Mouse (Mus musculus) lung, adult 2 months (tissue): Measurements from ENCODE around the gene Fam213b. TPM values are rescaled to one million over a fixed set of nuclear protein-coding genes. Genes with fewer than 3 reads are reported as not detected.

Source experiments
- DNase-seq: peaks from one replicate; pipeline ENCODE4 v3.0.0; 2022
- H3K4me1 ChIP-seq: fragments of 200-500 bp; 2 replicates; pipeline ENCODE4 v1.6.1; 2011; ENCODE audit warnings: low read length; ENCODE audit not compliant: control insufficient read depth, insufficient read depth
- H3K4me3 ChIP-seq: fragments of 200-500 bp; replicated peaks from 2 replicates; pipeline ENCODE3; 2011; ENCODE audit warnings: low read depth, mild to moderate bottlenecking, control low read depth, low read length; ENCODE audit errors: extremely low read depth
- CTCF ChIP-seq: fragments of 200-500 bp; IDR thresholded peaks from 2 replicates; pipeline ENCODE4 v1.5.1; 2011; ENCODE audit warnings: mild to moderate bottlenecking, low read length, control low read depth; ENCODE audit not compliant: insufficient read depth
- POLR2A ChIP-seq: fragments of 200-500 bp; IDR thresholded peaks from 2 replicates; pipeline ENCODE4 v1.6.1; 2011; ENCODE audit warnings: low read depth, mild to moderate bottlenecking, control low read depth, low read length, borderline replicate concordance; ENCODE audit errors: extremely low read depth
- WGBS: fragments of 180-500 bp; shearing (Covaris S2); methylation state at CpG from one replicate; pipeline ENCODE4 v1.1.7; 2018; 5-methylcytosine and 5-hydroxymethylcytosine counted together
- polyA plus RNA-seq: library from polyadenylated mRNA; depleted of rRNA; stranded (reverse); fragments of >200 nt; gene quantifications from 2 replicates; pipeline ENCODE4 v1.2.3, GENCODE M21; 2012; rRNA removed

Gene Fam213b
- polyA plus RNA-seq: 8.9 and 14.8 TPM in 2 replicates

DNA sequence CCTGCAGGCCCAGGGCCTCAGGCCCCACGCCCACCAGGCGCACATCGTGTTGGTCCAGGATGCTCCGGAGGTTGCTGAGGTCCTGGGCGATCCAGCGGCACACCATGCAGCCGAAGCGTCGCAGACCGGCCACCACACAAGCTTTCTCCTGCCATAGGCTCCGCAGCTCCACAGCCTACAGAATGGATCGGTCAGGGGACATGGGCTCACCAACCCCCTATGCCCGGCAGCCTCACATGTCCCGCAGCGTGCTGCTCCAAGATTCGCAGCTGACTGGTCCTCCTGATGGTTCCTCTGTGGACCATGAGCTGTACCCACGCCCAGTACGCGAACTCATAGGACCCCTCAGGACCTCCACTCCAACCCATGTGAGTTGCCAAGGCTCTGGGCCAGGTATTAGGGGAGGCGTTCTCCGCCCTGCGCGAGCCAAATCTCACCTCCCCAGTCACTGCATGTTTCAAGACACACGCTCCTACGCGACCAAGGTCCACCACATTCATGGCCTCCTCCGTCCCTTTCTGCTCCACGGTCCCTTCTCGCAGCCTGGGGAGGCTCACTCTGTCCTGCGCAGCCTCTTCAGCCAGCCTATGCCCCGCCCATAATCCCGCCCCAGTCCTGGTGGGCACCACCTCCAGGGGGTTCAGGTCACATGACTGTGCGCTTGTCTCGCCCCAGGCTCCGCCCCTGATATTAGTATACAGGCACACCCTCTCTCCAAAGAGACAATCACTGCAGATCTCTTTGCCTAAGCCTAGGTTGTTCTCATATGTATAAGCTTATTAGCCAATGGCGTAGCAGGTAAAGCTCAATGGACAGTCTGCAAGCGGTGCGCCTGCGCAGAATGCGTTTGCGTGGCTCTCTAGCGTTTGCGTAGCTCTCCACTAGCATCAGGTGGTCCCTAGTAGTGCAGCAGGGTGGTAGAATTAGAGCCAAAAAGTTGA lies at the start of gene Fam213b:
Fam213b (minus strand) TSS at position 630 of the 941 bp plus-strand sequence.
- WGBS: 5% methylated on average over 43 of the region's 43 CpGs
- DNase-seq: peak; percentile 68
- peak within 1 kb of the TSS; percentile 66 for H3K4me3 ChIP-seq
- H3K4me1 ChIP-seq: peaks cover 7% of the 10 kb centered on the region; the same call in 1 of the 2 replicates
- TF ChIP-seq POLR2A (peak; percentile 89; the same call in 1 of the 2 replicates), CTCF (no peak)

DNA sequence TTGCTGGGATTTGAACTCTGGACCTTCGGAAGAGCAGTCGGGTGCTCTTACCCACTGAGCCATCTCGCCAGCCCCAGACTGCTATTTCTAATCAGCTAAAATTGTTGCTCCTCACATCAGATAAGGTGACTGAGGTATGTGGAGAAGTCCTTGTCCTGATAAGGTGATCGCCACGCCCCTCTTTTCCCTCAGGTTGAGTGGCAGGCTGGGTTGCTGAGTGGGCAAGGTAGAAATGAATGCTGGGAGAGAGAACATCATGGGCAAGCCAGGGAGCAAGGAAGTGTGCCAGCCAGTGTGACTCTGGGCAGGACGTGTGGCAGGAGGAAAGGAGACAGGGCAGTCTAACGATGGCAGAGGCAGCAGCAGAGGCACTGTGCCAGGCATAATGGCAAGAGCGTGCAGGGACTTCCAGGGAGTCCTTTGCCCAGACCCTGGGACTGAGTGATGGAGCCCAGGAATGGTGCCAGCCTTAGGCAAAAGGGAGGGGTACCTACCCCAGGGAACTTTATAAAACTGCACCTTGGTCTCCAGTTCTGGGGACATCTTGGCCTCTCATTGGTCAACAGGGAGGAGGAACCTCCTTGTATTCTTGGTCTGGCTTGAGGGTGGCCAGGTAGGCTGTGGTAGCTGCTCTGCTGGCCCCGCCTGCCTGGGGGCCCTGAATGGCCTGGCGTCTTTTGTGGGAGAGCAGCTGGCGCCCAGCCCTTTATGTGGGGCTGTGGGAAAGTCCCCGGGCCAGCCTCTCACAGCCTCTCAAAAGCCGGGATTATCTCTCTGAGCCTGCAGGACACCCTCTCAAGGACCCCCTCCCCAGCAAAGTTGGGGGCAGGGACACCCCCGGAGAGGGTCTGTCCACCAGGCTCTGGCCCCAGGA lies 49.4 kb upstream of the Fam213b start:
- Histone ChIP-seq H3K4me1 (0 out of 2 replicates have a peak, but pooled peaks cover 3% of the 10 kb centered on the region), H3K4me3 (no peak overlapping the region)
- no peak for TF ChIP-seq CTCF
- TF ChIP-seq POLR2A: no peak
- DNase-seq: peak; percentile 36
- WGBS: 36% methylated on average over 14 of the region's 14 CpGs

DNA sequence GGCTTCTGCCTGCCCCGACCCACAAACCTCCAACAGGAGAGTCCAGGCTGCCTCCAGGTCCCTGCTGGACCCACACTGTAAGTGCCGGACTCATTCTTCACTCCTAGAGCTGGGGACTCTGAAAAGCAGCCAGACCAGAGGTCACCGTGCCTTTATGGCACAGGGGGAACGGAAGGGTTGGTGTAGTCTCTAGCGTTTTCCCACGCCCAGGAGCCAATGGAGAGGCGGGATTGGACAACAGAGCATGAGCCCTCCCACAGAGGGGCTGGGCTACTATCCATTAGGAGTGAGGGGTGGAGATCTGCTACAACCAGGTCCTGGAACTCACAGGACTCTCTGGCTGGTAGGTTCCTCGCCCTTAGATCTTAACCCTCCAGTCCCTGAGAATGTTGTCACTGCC lies 47.4 kb upstream of the Fam213b start:
- peak overlapping the region; percentile 14 for H3K4me3 ChIP-seq
- peak; percentile 61 for DNase-seq
- H3K4me1 ChIP-seq: 0 out of 2 replicates have a peak, but pooled peaks cover 3% of the 10 kb centered on the region
- no peak for TF ChIP-seq CTCF
- no peak for TF ChIP-seq POLR2A
- 11% methylated on average over 8 of the region's 8 CpGs for WGBS

DNA sequence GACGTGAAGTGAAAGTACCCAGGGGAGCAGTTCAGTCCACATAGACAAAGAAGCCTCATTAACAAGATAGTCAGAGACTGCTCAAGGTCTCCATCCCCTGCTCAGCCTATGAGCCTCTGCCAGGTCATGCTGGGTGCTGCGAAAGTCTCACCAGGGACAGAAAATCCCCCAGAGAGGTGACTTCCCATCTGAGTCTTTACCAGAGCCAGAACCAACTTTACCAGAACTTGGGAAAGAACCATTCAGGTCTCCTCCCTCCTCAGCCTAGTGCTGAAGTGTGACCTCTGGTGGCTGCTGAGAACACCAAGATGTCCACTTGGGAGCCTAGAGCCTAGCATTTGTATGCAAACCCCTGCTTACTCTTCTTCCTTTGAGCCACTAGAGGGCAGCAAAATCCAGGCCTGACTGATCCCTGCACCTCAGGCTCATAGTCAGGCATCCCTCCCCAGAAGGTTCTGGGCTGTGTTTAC lies 45.2 kb upstream of the Fam213b start:
- no peak overlapping the region for H3K4me3 ChIP-seq
- 17% methylated on average over 2 of the region's 2 CpGs for WGBS
- TF ChIP-seq CTCF: peak; percentile 92
- no peak for TF ChIP-seq POLR2A
- H3K4me1 ChIP-seq: 0 out of 2 replicates have a peak, but pooled peaks cover 3% of the 10 kb centered on the region
- DNase-seq: peak; percentile 55

DNA sequence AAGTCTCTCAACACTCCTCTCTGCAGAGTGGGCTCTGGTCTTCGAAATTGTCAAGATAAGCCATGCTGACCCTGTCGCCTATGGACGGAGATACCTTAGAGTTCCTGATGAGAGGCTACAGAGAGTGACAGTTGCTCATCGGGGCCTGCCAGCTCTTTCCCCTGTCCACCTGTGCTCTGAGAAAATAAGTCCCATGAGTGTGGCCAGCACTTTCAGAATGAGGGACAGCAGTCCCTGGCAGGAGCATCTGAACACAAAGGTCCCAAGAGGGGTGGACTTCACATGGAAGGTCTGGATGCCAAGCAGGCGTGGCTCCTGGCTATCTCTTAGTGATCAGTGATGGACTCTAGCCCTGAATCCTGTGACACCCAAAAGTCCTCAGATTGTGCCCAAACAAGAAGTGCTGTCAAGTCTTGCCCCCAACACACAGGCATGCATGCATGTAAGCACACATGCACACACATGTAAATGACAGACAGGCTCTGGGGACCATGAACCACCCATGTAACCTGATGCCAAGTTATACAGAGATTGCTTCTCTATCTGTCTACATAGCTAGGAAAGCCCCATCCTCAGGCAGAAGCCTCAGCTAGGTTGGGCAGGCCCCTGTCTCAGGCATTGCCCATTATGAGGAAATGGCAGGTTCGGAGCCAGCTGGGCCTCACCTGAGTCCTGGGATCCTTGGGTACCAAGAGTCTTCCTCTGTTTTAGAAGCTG lies 44.5 kb upstream of the Fam213b start:
- DNase-seq: no peak
- H3K4me3 ChIP-seq: no peak overlapping the region
- 87% methylated on average over 6 of the region's 6 CpGs for WGBS
- TF ChIP-seq CTCF: no peak
- no peak for TF ChIP-seq POLR2A
- 0 out of 2 replicates have a peak, but pooled peaks cover 3% of the 10 kb centered on the region for H3K4me1 ChIP-seq

DNA sequence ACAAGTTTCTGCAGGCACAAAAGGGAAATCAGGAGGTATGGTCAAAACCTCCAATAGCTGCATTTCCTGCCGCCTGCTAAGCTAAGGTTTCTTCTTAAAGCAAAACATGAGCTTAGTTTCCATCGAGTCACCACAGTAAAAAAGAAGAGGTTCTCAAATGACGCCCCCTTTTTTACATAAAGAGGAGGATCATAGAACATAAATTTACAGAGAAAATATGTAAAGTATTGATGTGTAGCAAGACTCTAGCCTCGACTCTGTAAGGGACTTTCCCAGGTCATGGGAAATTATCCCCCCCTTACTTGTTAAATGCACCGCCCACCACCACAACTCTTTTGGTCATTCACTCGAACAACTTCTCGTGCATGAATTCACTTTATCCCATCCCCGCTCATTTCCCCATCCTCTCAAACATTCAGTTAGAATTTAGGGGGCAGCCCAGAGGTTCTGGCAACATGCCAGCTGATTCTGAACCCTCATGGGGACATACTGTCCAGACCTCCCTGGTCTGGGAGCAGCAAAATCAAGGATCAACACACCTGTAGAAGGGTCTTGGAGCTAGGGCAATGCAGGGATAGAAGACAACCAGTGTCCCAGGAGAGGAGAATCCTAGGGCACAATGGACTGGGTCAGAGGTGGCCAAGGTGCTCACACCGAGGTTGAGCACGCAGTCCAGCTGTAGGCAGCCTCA lies 43.8 kb upstream of the Fam213b start:
- H3K4me3 ChIP-seq: no peak overlapping the region
- TF ChIP-seq CTCF: no peak
- no peak for TF ChIP-seq POLR2A
- 0 out of 2 replicates have a peak, but pooled peaks cover 3% of the 10 kb centered on the region for H3K4me1 ChIP-seq
- WGBS: 69% methylated on average over 10 of the region's 10 CpGs
- DNase-seq: no peak

DNA sequence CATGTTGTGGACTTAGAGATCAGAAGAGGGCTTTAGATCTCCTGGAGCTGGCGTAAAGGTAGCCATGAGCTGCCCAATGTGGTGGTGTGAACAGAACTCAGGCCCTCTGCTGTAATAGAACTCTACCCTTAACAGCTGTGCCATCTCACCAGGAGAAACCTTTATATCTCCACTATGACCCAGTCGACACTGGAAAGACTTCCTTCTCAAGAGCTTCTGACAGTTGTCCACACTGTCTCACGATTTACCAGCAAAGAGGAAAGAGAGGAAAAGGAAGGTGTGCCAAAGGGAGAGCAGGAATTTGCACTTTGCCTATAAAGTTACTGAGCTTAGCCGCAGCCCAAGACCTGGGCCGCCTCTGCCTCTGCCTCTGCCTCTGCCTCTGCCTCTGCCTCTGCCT lies 42.9 kb upstream of the Fam213b start:
- Histone ChIP-seq H3K4me3 (no peak overlapping the region), H3K4me1 (0 out of 2 replicates have a peak, but pooled peaks cover 3% of the 10 kb centered on the region)
- DNase-seq: no peak
- 74% methylated on average over 4 of the region's 5 CpGs for WGBS
- no peak for TF ChIP-seq CTCF
- no peak for TF ChIP-seq POLR2A

DNA sequence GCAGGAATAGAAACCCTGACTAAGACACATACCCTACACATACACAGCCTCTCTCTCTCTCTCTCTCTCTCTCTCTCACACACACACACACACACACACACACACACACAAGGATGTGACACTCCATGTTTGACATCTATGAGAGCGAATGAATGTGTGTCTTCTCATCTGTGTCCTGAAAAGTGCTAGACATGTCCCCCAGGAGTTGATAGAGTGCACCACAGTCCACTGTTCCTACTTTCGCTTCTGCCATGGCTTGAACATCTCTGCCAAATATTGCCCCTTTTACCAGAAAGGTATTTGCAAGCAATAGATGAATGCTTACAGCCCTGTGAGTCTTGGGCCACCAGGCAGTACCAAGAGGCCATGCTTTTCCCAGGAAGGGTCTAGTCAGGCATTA lies 41.2 kb upstream of the Fam213b start:
- WGBS: 80% methylated on average over 2 of the region's 2 CpGs
- no peak for DNase-seq
- no peaks in the 10 kb centered on the region for H3K4me1 ChIP-seq
- no peak overlapping the region for H3K4me3 ChIP-seq
- TF ChIP-seq POLR2A (no peak), CTCF (no peak)

DNA sequence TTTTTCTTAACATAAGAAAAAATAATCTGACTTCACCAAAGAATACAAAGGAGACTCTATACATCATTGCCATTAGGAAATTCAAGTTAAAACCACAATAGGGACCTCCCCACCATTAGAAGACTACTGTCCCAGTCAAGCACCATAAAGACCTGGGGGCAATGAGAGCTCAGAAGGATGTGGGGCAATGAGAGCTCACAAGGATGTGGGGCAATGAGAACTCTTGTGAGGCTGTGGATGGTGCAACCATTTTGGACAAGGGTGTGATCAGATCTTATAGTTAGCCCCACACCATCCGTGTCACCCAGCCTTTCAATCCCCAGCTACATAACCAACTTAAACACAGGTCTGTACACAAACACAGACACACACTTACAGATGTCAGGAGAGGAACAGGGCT lies 38.8 kb upstream of the Fam213b start:
- TF ChIP-seq CTCF: no peak
- Histone ChIP-seq H3K4me3 (no peak overlapping the region), H3K4me1 (no peaks in the 10 kb centered on the region)
- DNase-seq: no peak
- WGBS: 69% methylated on average over 1 of the region's 1 CpGs
